Mouse (Mus musculus) forebrain, embryonic 15.5 days (tissue): ENCODE measurements at regions not wholly inside any gene's neighbourhood (a gene's known extent, or its start where the extent isn't known, plus 50 kb on each side); places are given as distances from the start of the nearest gene placed in this dataset.

ENCODE experiments used
- ATAC-seq: fragments of 200-750 bp; cut with Nextera tagmentation; replicated peaks from 2 replicates; pipeline ENCODE4 v1.8.0; 2017; ENCODE audit warnings: mild to moderate bottlenecking, moderate TSS enrichment, moderate library complexity
- H3K27ac ChIP-seq: fragments of 300-500 bp; sonication (generic); replicated peaks from 2 replicates; pipeline ENCODE4 v1.5.1; 2015; ENCODE audit warnings: mild to moderate bottlenecking, inconsistent platforms
- H3K27me3 ChIP-seq: fragments of 300-500 bp; sonication (generic); 2 replicates; pipeline ENCODE4 v1.6.1; 2015; ENCODE audit warnings: inconsistent platforms
- H3K36me3 ChIP-seq: fragments of 300-500 bp; sonication (generic); 2 replicates; pipeline ENCODE4 v1.6.1; 2015; ENCODE audit warnings: mild to moderate bottlenecking, inconsistent platforms
- H3K4me1 ChIP-seq: fragments of 300-500 bp; sonication (generic); 2 replicates; pipeline ENCODE4 v1.6.1; 2015; ENCODE audit warnings: inconsistent platforms
- H3K4me2 ChIP-seq: fragments of 300-500 bp; sonication (generic); replicated peaks from 2 replicates; pipeline ENCODE4 v1.6.1; 2015; ENCODE audit warnings: mild to moderate bottlenecking, inconsistent platforms
- H3K4me3 ChIP-seq: fragments of 300-500 bp; sonication (generic); 2 replicates; pipeline ENCODE4 v1.5.1; 2015; ENCODE audit warnings: mild to moderate bottlenecking, inconsistent platforms
- H3K9ac ChIP-seq: fragments of 300-500 bp; sonication (generic); replicated peaks from 2 replicates; pipeline ENCODE4 v1.6.1; 2015; ENCODE audit warnings: mild to moderate bottlenecking, inconsistent platforms
- H3K9me3 ChIP-seq: fragments of 300-500 bp; sonication (generic); 2 replicates; pipeline ENCODE4 v1.6.1; 2016; ENCODE audit warnings: inconsistent platforms
- WGBS: fragments of 180-500 bp; shearing (Covaris S2); methylation state at CpG from one replicate; pipeline ENCODE4 v1.1.7; 2015; ENCODE audit warnings: mixed read lengths; 5-methylcytosine and 5-hydroxymethylcytosine counted together

- no peak overlapping the region for H3K9ac ChIP-seq
- no peak overlapping the region for H3K4me2 ChIP-seq
- H3K4me3 ChIP-seq: no peak overlapping the region
- no peaks in the 10 kb centered on the region for H3K9me3 ChIP-seq
- peak overlapping the region; percentile 47 for H3K27ac ChIP-seq
- no peaks in the 10 kb centered on the region for H3K27me3 ChIP-seq
- H3K4me1 ChIP-seq: peaks cover 12% of the 10 kb centered on the region
- WGBS: 37% methylated on average over 3 of the region's 3 CpGs
- H3K36me3 ChIP-seq: no peaks in the 10 kb centered on the region
- peak; percentile 76 for ATAC-seq
Measured at GRCm38 (mm10) chr9:91528838-91529475, 163.3 kb upstream of the Zic1 start.

GRCm38 (mm10) chr9:91528388-91528787, 162.8 kb upstream of the Zic1 start:
- Histone ChIP-seq H3K4me2 (no peak overlapping the region), H3K27ac (0 out of 2 replicates have a peak overlapping the region, but pooled peaks have one; percentile 11), H3K9ac (no peak overlapping the region), H3K4me3 (no peak overlapping the region), H3K36me3 (no peaks in the 10 kb centered on the region), H3K27me3 (no peaks in the 10 kb centered on the region), H3K4me1 (peaks cover 12% of the 10 kb centered on the region), H3K9me3 (no peaks in the 10 kb centered on the region)
- 29% methylated on average over 5 of the region's 5 CpGs for WGBS
- peak; percentile 83 for ATAC-seq

GRCm38 (mm10) chr9:91520521-91520920, 154.9 kb upstream of the Zic1 start:
- H3K4me1 ChIP-seq: no peaks in the 10 kb centered on the region
- H3K27me3 ChIP-seq: no peaks in the 10 kb centered on the region
- H3K27ac ChIP-seq: peak overlapping the region; percentile 20; the same call in 1 of the 2 replicates
- no peak overlapping the region for H3K9ac ChIP-seq
- H3K9me3 ChIP-seq: no peaks in the 10 kb centered on the region
- no peak overlapping the region for H3K4me2 ChIP-seq
- ATAC-seq: no peak
- no peaks in the 10 kb centered on the region for H3K36me3 ChIP-seq
- H3K4me3 ChIP-seq: no peak overlapping the region
- 27% methylated on average over 3 of the region's 3 CpGs for WGBS

- Histone ChIP-seq H3K36me3 (no peaks in the 10 kb centered on the region), H3K4me2 (no peak overlapping the region), H3K4me1 (peaks cover 4% of the 10 kb centered on the region; the same call in 1 of the 2 replicates), H3K27me3 (no peaks in the 10 kb centered on the region), H3K9ac (no peak overlapping the region), H3K9me3 (no peaks in the 10 kb centered on the region), H3K27ac (no peak overlapping the region), H3K4me3 (no peak overlapping the region)
- WGBS: 47% methylated on average over 3 of the region's 3 CpGs
- ATAC-seq: no peak; the same call in 1 of the 2 replicates
Measured at GRCm38 (mm10) chr9:91509672-91510071, 144.1 kb upstream of the Zic1 start.

GRCm38 (mm10) chr9:91503657-91504329, 138.2 kb upstream of the Zic1 start:
- Histone ChIP-seq H3K4me3 (no peak overlapping the region), H3K9me3 (no peaks in the 10 kb centered on the region), H3K9ac (no peak overlapping the region), H3K4me1 (no peaks in the 10 kb centered on the region), H3K36me3 (no peaks in the 10 kb centered on the region), H3K27ac (no peak overlapping the region), H3K4me2 (no peak overlapping the region), H3K27me3 (no peaks in the 10 kb centered on the region)
- WGBS: 67% methylated on average over 5 of the region's 5 CpGs
- no peak for ATAC-seq

- Histone ChIP-seq H3K4me3 (no peak overlapping the region), H3K4me2 (no peak overlapping the region), H3K9me3 (no peaks in the 10 kb centered on the region), H3K4me1 (no peaks in the 10 kb centered on the region), H3K27ac (no peak overlapping the region), H3K36me3 (no peaks in the 10 kb centered on the region), H3K27me3 (no peaks in the 10 kb centered on the region), H3K9ac (no peak overlapping the region)
- peak; percentile 69 for ATAC-seq
- WGBS: 21% methylated on average over 3 of the region's 3 CpGs
Measured at GRCm38 (mm10) chr9:91476596-91476995, 111.0 kb upstream of the Zic1 start.

- Histone ChIP-seq H3K27ac (no peak overlapping the region), H3K27me3 (no peaks in the 10 kb centered on the region), H3K4me2 (no peak overlapping the region), H3K36me3 (no peaks in the 10 kb centered on the region), H3K9me3 (no peaks in the 10 kb centered on the region), H3K4me1 (no peaks in the 10 kb centered on the region), H3K4me3 (no peak overlapping the region), H3K9ac (no peak overlapping the region)
- 72% methylated on average over 5 of the region's 5 CpGs for WGBS
- ATAC-seq: no peak
Measured at GRCm38 (mm10) chr9:91462713-91463425, 97.3 kb upstream of the Zic1 start.

GRCm38 (mm10) chr9:91459921-91460320, 94.3 kb upstream of the Zic1 start:
- Histone ChIP-seq H3K9ac (no peak overlapping the region), H3K36me3 (no peaks in the 10 kb centered on the region), H3K4me1 (peaks cover 10% of the 10 kb centered on the region; the same call in 1 of the 2 replicates), H3K4me3 (no peak overlapping the region), H3K27me3 (no peaks in the 10 kb centered on the region), H3K4me2 (no peak overlapping the region), H3K9me3 (no peaks in the 10 kb centered on the region), H3K27ac (no peak overlapping the region)
- WGBS: 42% methylated on average over 2 of the region's 2 CpGs
- no peak for ATAC-seq

GRCm38 (mm10) chr9:91456843-91457242, 91.2 kb upstream of the Zic1 start:
- H3K4me3 ChIP-seq: no peak overlapping the region
- H3K36me3 ChIP-seq: no peaks in the 10 kb centered on the region
- H3K27me3 ChIP-seq: no peaks in the 10 kb centered on the region
- peak overlapping the region; percentile 56 for H3K27ac ChIP-seq
- 62% methylated on average over 5 of the region's 5 CpGs for WGBS
- H3K9me3 ChIP-seq: no peaks in the 10 kb centered on the region
- peak; percentile 69 for ATAC-seq
- no peak overlapping the region for H3K9ac ChIP-seq
- H3K4me2 ChIP-seq: no peak overlapping the region
- peaks cover 10% of the 10 kb centered on the region; the same call in 1 of the 2 replicates for H3K4me1 ChIP-seq

- Histone ChIP-seq H3K4me1 (peaks cover 10% of the 10 kb centered on the region; the same call in 1 of the 2 replicates), H3K4me3 (no peak overlapping the region), H3K9me3 (no peaks in the 10 kb centered on the region), H3K9ac (no peak overlapping the region), H3K27ac (no peak overlapping the region), H3K36me3 (no peaks in the 10 kb centered on the region), H3K27me3 (no peaks in the 10 kb centered on the region), H3K4me2 (no peak overlapping the region)
- WGBS: 26% methylated on average over 1 of the region's 1 CpGs
- peak; percentile 91 for ATAC-seq
Measured at GRCm38 (mm10) chr9:91456253-91456823, 90.7 kb upstream of the Zic1 start.

- H3K9me3 ChIP-seq: no peaks in the 10 kb centered on the region
- H3K4me1 ChIP-seq: no peaks in the 10 kb centered on the region
- no peak for ATAC-seq
- no peak overlapping the region for H3K27ac ChIP-seq
- H3K9ac ChIP-seq: no peak overlapping the region
- H3K27me3 ChIP-seq: no peaks in the 10 kb centered on the region
- no peaks in the 10 kb centered on the region for H3K36me3 ChIP-seq
- WGBS: 47% methylated on average over 4 of the region's 4 CpGs
- H3K4me3 ChIP-seq: no peak overlapping the region
- no peak overlapping the region for H3K4me2 ChIP-seq
Measured at GRCm38 (mm10) chr9:91439106-91439505, 73.5 kb upstream of the Zic1 start.
